Mouse (Mus musculus): Measurements from ENCODE around the gene Tmem209. TPM values are rescaled to one million over a fixed set of nuclear protein-coding genes. Genes with fewer than 3 reads are reported as not detected.

The Tmem209 gene
- total RNA-seq (2014; rRNA removed; ENCODE audit: low replicate concordance): 36.9 and 41.8 TPM in 2 replicates
- 10.9 and 13.1 TPM in 2 replicates for polyA plus RNA-seq (2015; fragmentation: Nextera tagmentation; extraction: Ambion mirVana)

DNA sequence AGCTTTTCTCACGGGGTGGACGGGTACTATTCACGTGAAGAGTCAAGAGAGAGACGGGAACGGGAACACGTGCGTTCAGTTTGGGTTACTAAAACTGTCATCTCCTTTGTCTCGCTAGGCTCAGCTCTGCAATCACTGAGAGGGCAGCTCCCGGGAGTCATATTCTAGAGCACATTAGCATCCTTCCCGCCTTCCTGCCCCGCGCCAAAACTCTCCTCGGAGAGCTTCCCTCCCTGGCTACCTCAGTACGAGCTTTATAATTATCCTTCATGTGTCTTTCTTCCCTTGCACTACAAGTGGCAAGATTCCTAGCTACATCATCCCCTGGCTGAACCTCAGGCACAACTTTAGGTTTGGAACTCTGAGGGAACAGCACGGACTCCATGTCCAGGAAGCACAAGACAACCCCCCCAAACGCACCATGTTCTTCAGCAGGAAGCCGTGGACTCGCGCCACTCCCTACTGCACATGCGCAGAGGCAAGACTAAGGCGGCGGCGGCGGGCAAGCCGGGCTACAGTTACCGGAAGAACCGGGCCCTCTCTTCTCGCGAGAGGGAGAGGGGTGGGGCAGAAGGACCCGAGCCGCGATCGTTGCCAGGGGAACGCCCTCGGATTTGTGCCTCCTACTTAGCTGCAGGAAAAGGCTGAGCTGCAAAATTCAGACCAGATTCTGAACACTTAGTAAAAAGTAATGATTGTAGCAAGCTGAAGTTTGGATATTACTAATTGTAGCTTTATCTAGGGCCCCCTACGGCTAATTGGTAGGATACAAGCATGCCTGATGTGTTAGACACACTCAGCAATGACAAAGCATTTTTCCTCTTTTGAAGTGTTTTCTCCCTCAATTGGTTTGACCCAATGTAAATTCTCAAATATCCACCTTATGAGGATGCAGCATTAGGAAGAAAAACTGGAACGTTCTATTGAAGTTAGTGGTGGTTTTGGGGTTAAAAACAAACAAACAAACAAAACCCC is at the start of gene Tmem209, which contains the start of gene Ssmem1:
TSS of gene Tmem209 (minus strand) at position 519 of the 975 bp plus-strand sequence.
TSS of gene Ssmem1 (plus strand) at position 585 of the 975 bp plus-strand sequence.
- TF ChIP-seq EP300 (IDR thresholded peaks at IDR 0.05; ENCODE audit: low read depth) (peak; percentile 97), CTCF (IDR thresholded peaks at IDR 0.05; ENCODE audit: low read depth) (no peak)
- under 1% methylated on average over 37 of the region's 37 CpGs for WGBS

DNA sequence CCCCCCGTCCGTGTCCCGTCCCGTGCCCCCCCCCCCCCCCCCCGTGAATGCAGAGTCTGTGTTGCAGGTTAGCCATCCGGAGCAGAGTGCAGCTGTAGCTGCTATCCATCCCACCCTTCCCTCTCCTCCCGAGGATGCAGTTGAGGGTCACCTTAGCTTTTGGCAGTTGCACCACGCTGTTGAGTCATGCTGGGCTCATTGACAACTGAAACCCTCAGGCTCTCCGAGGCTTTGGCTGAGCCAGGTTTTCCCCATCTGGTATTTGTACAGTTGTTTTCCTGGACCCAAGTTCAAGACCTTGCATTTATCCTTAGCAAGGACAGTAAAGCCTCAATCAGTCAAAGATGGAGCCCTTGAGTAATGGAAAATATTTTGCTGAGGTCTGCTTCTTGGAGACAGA is 46.5 kb upstream of the Tmem209 start:
- peak; percentile 83 for DNase-seq (ENCODE audit: low spot score)
- no peaks in the 10 kb centered on the region for H3K27me3 ChIP-seq (ENCODE audit: control insufficient read depth, insufficient read depth, low read length)
- H3K4me2 ChIP-seq (ENCODE audit: low read depth, low read length): no peak overlapping the region
- no peaks in the 10 kb centered on the region for H3K36me3 ChIP-seq (replicated peaks; ENCODE audit: control insufficient read depth, insufficient read depth, low read length)
- no peak overlapping the region for H3K9ac ChIP-seq (replicated peaks; ENCODE audit: low read depth, low read length)
- H3K9me3 ChIP-seq (replicated peaks; ENCODE audit: control insufficient read depth, low read length): 0 out of 2 replicates have a peak, but pooled peaks cover 1% of the 10 kb centered on the region
- peak; percentile 88 for ATAC-seq (ENCODE audit: insufficient read depth, low read depth)
- 0% methylated on average over 3 of the region's 9 CpGs for WGBS
- TF ChIP-seq EP300 (IDR thresholded peaks at IDR 0.05; ENCODE audit: low read depth) (no peak), CTCF (IDR thresholded peaks at IDR 0.05; ENCODE audit: low read depth) (no peak)
- H3K4me3 ChIP-seq (ENCODE audit: low read depth, low read length): no peak overlapping the region
- no peaks in the 10 kb centered on the region for H3K4me1 ChIP-seq (ENCODE audit: control insufficient read depth, insufficient read depth)
- H3K27ac ChIP-seq (ENCODE audit: low read depth): 0 out of 2 replicates have a peak overlapping the region, but pooled peaks have one; percentile 7

More for the DNA sequence above, at the start of gene Tmem209, which contains the start of gene Ssmem1:
- H3K4me1 ChIP-seq (ENCODE audit: control insufficient read depth, insufficient read depth): peaks cover 9% of the 10 kb centered on the region
- H3K9me3 ChIP-seq (replicated peaks; ENCODE audit: control insufficient read depth, low read length): no peaks in the 10 kb centered on the region
- H3K27ac ChIP-seq (ENCODE audit: low read depth): peak within 1 kb of the TSS; percentile 93
- peaks cover 21% of the 10 kb centered on the region for H3K36me3 ChIP-seq (replicated peaks; ENCODE audit: control insufficient read depth, insufficient read depth, low read length)
- DNase-seq (ENCODE audit: low spot score): peak; percentile 99
- no peaks in the 10 kb centered on the region for H3K27me3 ChIP-seq (ENCODE audit: control insufficient read depth, insufficient read depth, low read length)
- ATAC-seq (ENCODE audit: insufficient read depth, low read depth): peak; percentile 100
- peak within 1 kb of the TSS; percentile 63 for H3K4me2 ChIP-seq (ENCODE audit: low read depth, low read length)
- H3K4me3 ChIP-seq (ENCODE audit: low read depth, low read length): peak within 1 kb of the TSS; percentile 57
- H3K9ac ChIP-seq (replicated peaks; ENCODE audit: low read depth, low read length): peak within 1 kb of the TSS; percentile 60

DNA sequence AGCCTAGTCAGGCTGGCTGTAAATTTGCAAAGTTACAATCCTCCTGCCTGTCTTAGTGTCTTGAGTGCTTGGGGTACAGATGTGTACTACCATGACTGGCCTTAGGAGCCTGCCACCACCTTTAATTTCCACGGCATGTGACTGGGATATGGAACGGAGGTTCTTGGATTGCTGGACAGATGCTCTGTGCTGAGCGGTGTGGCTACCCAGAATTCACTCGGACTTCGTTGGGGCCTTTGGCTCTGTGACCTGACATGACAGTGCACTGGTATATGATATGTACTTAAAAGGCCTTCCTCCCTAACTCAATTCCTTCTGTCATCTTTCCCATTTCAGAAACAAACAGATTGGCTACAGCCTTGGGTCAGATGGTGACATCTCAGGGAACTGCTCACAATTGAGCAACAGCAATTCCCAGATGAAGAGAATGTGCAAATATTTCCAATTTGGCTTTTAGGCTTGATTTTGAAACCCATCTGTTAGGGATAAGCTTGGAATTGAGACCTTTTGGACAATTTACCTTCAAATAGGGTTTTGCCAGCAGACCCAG is 45.1 kb upstream of the Tmem209 start:
- DNase-seq (ENCODE audit: low spot score) (no peak), ATAC-seq (ENCODE audit: insufficient read depth, low read depth) (no peak)
- no peak overlapping the region for H3K9ac ChIP-seq (replicated peaks; ENCODE audit: low read depth, low read length)
- no peak overlapping the region for H3K4me3 ChIP-seq (ENCODE audit: low read depth, low read length)
- no peaks in the 10 kb centered on the region for H3K36me3 ChIP-seq (replicated peaks; ENCODE audit: control insufficient read depth, insufficient read depth, low read length)
- WGBS: 88% methylated on average over 5 of the region's 5 CpGs
- no peaks in the 10 kb centered on the region for H3K4me1 ChIP-seq (ENCODE audit: control insufficient read depth, insufficient read depth)
- H3K27me3 ChIP-seq (ENCODE audit: control insufficient read depth, insufficient read depth, low read length): no peaks in the 10 kb centered on the region
- H3K4me2 ChIP-seq (ENCODE audit: low read depth, low read length): no peak overlapping the region
- H3K27ac ChIP-seq (ENCODE audit: low read depth): no peak overlapping the region
- TF ChIP-seq CTCF (IDR thresholded peaks at IDR 0.05; ENCODE audit: low read depth) (no peak), EP300 (IDR thresholded peaks at IDR 0.05; ENCODE audit: low read depth) (no peak)
- 0 out of 2 replicates have a peak, but pooled peaks cover 3% of the 10 kb centered on the region for H3K9me3 ChIP-seq (replicated peaks; ENCODE audit: control insufficient read depth, low read length)

DNA sequence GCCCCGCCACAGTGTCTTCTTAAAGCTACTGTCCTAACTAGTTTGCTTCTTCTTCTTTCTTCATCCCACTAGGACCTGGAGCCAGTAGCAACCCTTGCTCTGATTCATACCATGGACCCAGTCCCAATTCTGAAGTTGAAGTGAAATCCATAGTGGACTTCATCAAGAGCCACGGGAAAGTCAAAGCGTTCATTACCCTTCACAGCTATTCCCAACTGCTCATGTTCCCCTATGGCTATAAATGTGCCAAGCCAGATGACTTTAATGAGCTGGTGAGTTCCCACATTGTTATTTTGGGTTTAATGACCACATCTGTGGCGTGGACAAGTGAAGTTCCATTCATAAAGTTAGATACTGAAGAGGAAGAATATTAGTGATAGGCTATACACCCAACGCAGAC is 44.5 kb upstream of the Tmem209 start:
- Histone ChIP-seq H3K9me3 (replicated peaks; ENCODE audit: control insufficient read depth, low read length) (0 out of 2 replicates have a peak, but pooled peaks cover 3% of the 10 kb centered on the region), H3K36me3 (replicated peaks; ENCODE audit: control insufficient read depth, insufficient read depth, low read length) (no peaks in the 10 kb centered on the region), H3K4me2 (ENCODE audit: low read depth, low read length) (no peak overlapping the region), H3K9ac (replicated peaks; ENCODE audit: low read depth, low read length) (no peak overlapping the region), H3K4me3 (ENCODE audit: low read depth, low read length) (no peak overlapping the region), H3K27ac (ENCODE audit: low read depth) (no peak overlapping the region), H3K27me3 (ENCODE audit: control insufficient read depth, insufficient read depth, low read length) (no peaks in the 10 kb centered on the region), H3K4me1 (ENCODE audit: control insufficient read depth, insufficient read depth) (no peaks in the 10 kb centered on the region)
- ATAC-seq (ENCODE audit: insufficient read depth, low read depth) (no peak), DNase-seq (ENCODE audit: low spot score) (no peak)
- WGBS: 83% methylated on average over 5 of the region's 5 CpGs
- TF ChIP-seq CTCF (IDR thresholded peaks at IDR 0.05; ENCODE audit: low read depth): no peak
- no peak for TF ChIP-seq EP300 (IDR thresholded peaks at IDR 0.05; ENCODE audit: low read depth)

DNA sequence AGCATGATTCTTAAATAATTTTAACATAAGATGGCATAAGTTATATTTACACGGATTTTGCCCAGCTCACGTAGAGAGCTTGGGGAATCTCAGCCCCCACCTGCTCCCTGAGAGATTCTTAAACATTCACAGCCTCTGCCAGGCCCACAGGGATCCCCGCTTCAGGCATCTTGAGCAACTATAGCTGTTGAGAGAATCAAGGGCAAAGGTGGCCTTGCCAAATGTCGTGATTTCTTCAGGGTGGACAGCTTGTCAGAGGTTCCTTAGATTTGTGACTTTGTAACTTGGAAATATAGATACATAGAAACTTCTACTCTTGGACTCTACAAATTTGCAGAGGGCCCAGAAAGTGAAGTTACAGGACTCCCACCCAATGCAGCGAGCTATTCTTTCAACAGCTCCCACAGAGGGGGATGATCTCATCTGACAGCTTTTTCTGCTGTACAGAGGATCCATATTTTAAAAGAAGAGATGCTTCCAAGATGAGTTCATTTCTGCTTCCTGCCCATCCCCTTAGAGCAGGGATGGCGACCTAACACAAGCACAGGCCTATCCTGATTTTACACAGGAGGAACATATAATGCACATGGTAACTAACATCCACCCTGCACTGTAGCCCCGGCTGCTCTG is 43.9 kb upstream of the Tmem209 start:
- 69% methylated on average over 7 of the region's 7 CpGs for WGBS
- TF ChIP-seq EP300 (IDR thresholded peaks at IDR 0.05; ENCODE audit: low read depth): no peak
- TF ChIP-seq CTCF (IDR thresholded peaks at IDR 0.05; ENCODE audit: low read depth): no peak
- Histone ChIP-seq H3K27me3 (ENCODE audit: control insufficient read depth, insufficient read depth, low read length) (no peaks in the 10 kb centered on the region), H3K4me3 (ENCODE audit: low read depth, low read length) (no peak overlapping the region), H3K36me3 (replicated peaks; ENCODE audit: control insufficient read depth, insufficient read depth, low read length) (no peaks in the 10 kb centered on the region), H3K4me1 (ENCODE audit: control insufficient read depth, insufficient read depth) (no peaks in the 10 kb centered on the region), H3K9ac (replicated peaks; ENCODE audit: low read depth, low read length) (no peak overlapping the region), H3K4me2 (ENCODE audit: low read depth, low read length) (no peak overlapping the region), H3K9me3 (replicated peaks; ENCODE audit: control insufficient read depth, low read length) (0 out of 2 replicates have a peak, but pooled peaks cover 3% of the 10 kb centered on the region), H3K27ac (ENCODE audit: low read depth) (no peak overlapping the region)
- DNase-seq (ENCODE audit: low spot score): no peak
- ATAC-seq (ENCODE audit: insufficient read depth, low read depth): no peak

Data from heart, postnatal 0 days (tissue).